Mouse (Mus musculus): ENCODE measurements around the gene Zfp235. TPM values are rescaled to one million over a fixed set of nuclear protein-coding genes. Genes with fewer than 3 reads are reported as not detected.

The Zfp235 gene
- total RNA-seq, 4 experiments from 2014 or later, result 3.6 to 4.7 (median 4.0) TPM

Other genes with a start within 250 kb of the Zfp235 start
- gene Vmn1r178, start 242.2 kb upstream of the Zfp235 start, total RNA-seq (2022), result not detected
- gene Vmn1r179, start 207.2 kb upstream of the Zfp235 start, total RNA-seq (2022), result not detected
- gene Vmn1r180, start 183.5 kb upstream of the Zfp235 start, total RNA-seq (2022), result not detected
- gene Vmn1r181, start 159.6 kb upstream of the Zfp235 start, total RNA-seq (2022), result not detected
- not detected for gene V1rd19, start 132.5 kb upstream of the Zfp235 start, total RNA-seq (2022)
- gene Vmn1r183, start 80.9 kb upstream of the Zfp235 start, total RNA-seq (2022), result not detected
- 10 to 100 TPM; 18.4 to 22.1 (median 18.7) TPM for gene Zfp180, start 52.2 kb upstream of the Zfp235 start, total RNA-seq (2022)
- gene Zfp112, start 21.9 kb upstream of the Zfp235 start, total RNA-seq (2022), result 1 to 10 TPM; 4.5 to 6.1 (median 5.3) TPM
- under 1 TPM in 3 of 4 experiments, not detected in 1; 0.15 to 0.34 (median 0.19) TPM for gene Zfp114, start 40.9 kb downstream of the Zfp235 start, total RNA-seq (2022)
- gene Zfp111, start 77.3 kb downstream of the Zfp235 start, total RNA-seq (2022), result 1 to 10 TPM; 2.1 to 3.7 (median 2.9) TPM
- gene Zfp109, start 103.4 kb downstream of the Zfp235 start, total RNA-seq (2022), result 1 to 10 TPM; 2.1 to 3.5 (median 3.2) TPM
- gene Zfp108, start 120.6 kb downstream of the Zfp235 start, total RNA-seq (2022), result 1 to 10 TPM; 2.0 to 2.4 (median 2.2) TPM
- 1 to 10 TPM; 5.9 to 6.9 (median 6.2) TPM for gene Zfp93, start 136.3 kb downstream of the Zfp235 start, total RNA-seq (2022)
- 1 to 10 TPM; 2.8 to 4.9 (median 3.3) TPM for gene Zfp61, start 167.1 kb downstream of the Zfp235 start, total RNA-seq (2022)
- 1 to 10 TPM; 1.7 to 3.1 (median 2.9) TPM for gene Zfp94, start 182.5 kb downstream of the Zfp235 start, total RNA-seq (2022)
- not detected for gene Tescl, start 199.8 kb downstream of the Zfp235 start, total RNA-seq (2022)
- gene Lypd5, start 215.0 kb downstream of the Zfp235 start, total RNA-seq (2022), result not detected
- under 1 TPM; 0.17 to 0.74 (median 0.24) TPM for gene Kcnn4, start 236.1 kb downstream of the Zfp235 start, total RNA-seq (2022)

Data from gastrocnemius, adult 8-10 months (tissue).